Mouse (Mus musculus): ENCODE data around the gene Mmrn1. TPM values are rescaled to one million over a fixed set of nuclear protein-coding genes. Genes with fewer than 3 reads are reported as not detected.

Gene Mmrn1
- not detected for polyA plus RNA-seq (2012; fragmentation: generic; extraction: Trizol)

GRCm38 (mm10) chr6:60924676-60925075 lies at the start of gene Mmrn1:
Gene Mmrn1, plus strand, starts transcription at chr6:60924976.

Other genes starting within 250 kb of the Mmrn1 start
- not detected for gene Snca, start 95.1 kb upstream of the Mmrn1 start, polyA plus RNA-seq (2012; fragmentation: generic; extraction: Trizol)